In the genomic region with DNA sequence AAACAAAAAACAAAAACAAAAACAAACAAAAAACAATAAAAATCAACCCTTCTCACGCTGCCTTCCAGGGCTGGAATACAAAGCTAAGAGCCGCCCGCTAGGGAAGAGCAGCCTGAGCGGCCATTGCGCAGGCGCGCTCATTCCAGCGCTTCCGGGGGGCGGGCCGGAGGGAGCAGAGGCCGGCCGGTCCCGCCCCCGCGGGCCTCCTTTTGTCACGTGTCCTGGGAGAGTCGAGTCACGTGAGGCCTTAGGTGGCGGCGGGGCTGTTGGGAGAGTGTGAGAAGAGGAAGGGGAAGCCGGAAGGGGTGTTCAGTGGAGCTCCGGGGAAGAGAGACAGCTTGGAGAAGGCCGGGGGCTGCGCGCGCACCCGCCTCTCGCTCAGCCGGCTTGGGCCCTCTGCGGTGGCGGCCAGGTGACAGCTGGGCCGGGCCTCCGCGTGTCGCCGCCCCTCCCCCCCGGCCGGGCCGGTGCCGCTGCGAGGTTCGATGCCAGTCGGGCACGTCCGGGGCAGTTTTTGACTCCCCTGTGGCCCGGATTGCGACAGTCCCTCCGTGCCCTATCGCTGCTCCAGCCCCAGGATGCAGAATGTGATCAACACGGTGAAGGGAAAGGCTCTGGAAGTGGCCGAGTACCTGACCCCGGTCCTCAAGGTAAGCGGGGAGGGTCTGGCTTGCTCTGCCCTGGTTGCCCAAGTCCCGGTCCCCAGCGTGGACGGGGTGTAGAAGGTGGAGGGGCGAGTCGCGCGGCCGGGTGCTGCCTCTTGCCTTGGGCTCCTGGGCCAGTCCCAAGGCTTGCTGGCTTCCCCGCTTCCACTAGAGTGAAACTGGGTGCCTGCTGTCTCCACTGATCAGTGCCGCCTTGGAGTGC, we compare ENCODE assay signal across 8 mouse cellular contexts. TPM values are rescaled to one million over a fixed set of nuclear protein-coding genes. Genes with fewer than 3 reads are reported as not detected.
DNase-seq lines count a peak whose midpoint lies in the region; ATAC-seq and TF ChIP-seq lines count a peak whose summit lies in the region.

Gene Slc35a5 (minus strand): TSS at position 185 of the 867 bp plus-strand sequence.
Gene Atg3 (plus strand): TSS at position 264 of the 867 bp plus-strand sequence.

- peak within 1 kb of the TSS; percentile 80 for H3K4me3 ChIP-seq in gastrocnemius, adult 2 months
- peak within 1 kb of the TSS; percentile 66 for H3K4me3 ChIP-seq in hindbrain, postnatal 0 days (ENCODE audit: low read length)
- peak within 1 kb of the TSS; percentile 92 for H3K4me3 ChIP-seq in left cerebral cortex, adult 2 months

- peak within 1 kb of the TSS; percentile 97 for H3K27ac ChIP-seq in gastrocnemius, adult 2 months
- H3K27ac ChIP-seq in hindbrain, postnatal 0 days: peak within 1 kb of the TSS; percentile 89
- H3K27ac ChIP-seq in left cerebral cortex, adult 2 months: peak within 1 kb of the TSS; percentile 96

- H3K4me2 ChIP-seq in hindbrain, postnatal 0 days (ENCODE audit: low read depth, low read length): peak within 1 kb of the TSS; percentile 68

- ATAC-seq in common myeloid progenitor, adult 5-6 weeks (replicated peaks; ENCODE audit: low read depth, poor library complexity, severe bottlenecking): peak; percentile 93
- peak; percentile 99 for ATAC-seq in hindbrain, postnatal 0 days
- ATAC-seq in megakaryocyte, adult 5-6 weeks (ENCODE audit: poor library complexity, severe bottlenecking): peak; percentile 88

- peak within 1 kb of the TSS; percentile 68 for H3K9ac ChIP-seq in hindbrain, postnatal 0 days (replicated peaks; ENCODE audit: low read length)

- peaks cover 11% of the 10 kb centered on the region; the same call in 1 of the 2 replicates for H3K4me1 ChIP-seq in hindbrain, postnatal 0 days (ENCODE audit: insufficient read depth, low read length)

- WGBS in hindbrain, postnatal 0 days: under 1% methylated on average over 57 of the region's 64 CpGs

- H3K36me3 ChIP-seq in hindbrain, postnatal 0 days (ENCODE audit: insufficient read depth, low read length): no peaks in the 10 kb centered on the region

- peak; percentile 99 for DNase-seq in ZHBTc4 (ENCODE audit: low read depth, low spot score)
- peak; percentile 97 for DNase-seq in gastrocnemius, adult 2 months
- peak; percentile 99 for DNase-seq in hindbrain, postnatal 0 days (ENCODE audit: low spot score)
- DNase-seq in left cerebral cortex, adult 2 months (ENCODE audit: extremely low spot score in 1 of 2, low spot score in 2 of 2): peak; percentile 93 to 95
- peak; percentile 92 to 93 for DNase-seq in right cerebral cortex, adult 2 months (ENCODE audit: low spot score in 2 of 2)
- DNase-seq in urinary bladder, postnatal 14 days (ENCODE audit: low spot score): peak; percentile 96

- no peaks in the 10 kb centered on the region for H3K27me3 ChIP-seq in hindbrain, postnatal 0 days (ENCODE audit: insufficient read depth, low read length)

- TF ChIP-seq CTCF in gastrocnemius, adult 2 months (IDR thresholded peaks at IDR 0.05): no peak
- no peak for TF ChIP-seq CTCF in hindbrain, postnatal 0 days (IDR thresholded peaks at IDR 0.05; ENCODE audit: low read depth)
- TF ChIP-seq CTCF in left cerebral cortex, adult 2 months (IDR thresholded peaks at IDR 0.05): no peak; the same call in 1 of the 2 replicates

- H3K9me3 ChIP-seq in hindbrain, postnatal 0 days (ENCODE audit: low read length): no peaks in the 10 kb centered on the region

- intact Hi-C loops in gastrocnemius, adult 2 months (cut with DNase I): loop anchor here (5.0 to 10.0 kb wide), 2 partner anchors 66 to 414 kb away; partner anchors contain the start of genes Ccdc80 and Gtpbp8
- intact Hi-C loops in left cerebral cortex, adult 2 months (cut with DNase I): no loop called here

RNA-seq across cellular contexts. Expression of gene Slc35a5, which starts in this region (rescaled TPM):
- total RNA-seq in common myeloid progenitor, adult 5-6 weeks (2017): 11.1 and 12.7 TPM in 2 replicates
- total RNA-seq in gastrocnemius, adult 2 months (2021): 1 to 10 TPM; 3.6 to 3.8 TPM
- 30.2 and 43.7 TPM in 2 replicates for total RNA-seq in hindbrain, postnatal 0 days (2014; rRNA removed)
- polyA plus RNA-seq in hindbrain, postnatal 0 days (2015; fragmentation: Nextera tagmentation; extraction: Ambion mirVana): 26.1 and 36.1 TPM in 2 replicates
- total RNA-seq in left cerebral cortex, adult 2 months (2021): 10 to 100 TPM; 43.7 to 51.8 TPM
- 42.4 and 45.9 TPM in 2 replicates for total RNA-seq in megakaryocyte, adult 5-6 weeks (2015)
- 30.9 and 42.2 TPM in 2 replicates for total RNA-seq in megakaryocyte, adult 5-6 weeks (2017)

RNA-seq across cellular contexts. Expression of gene Atg3, which starts in this region (rescaled TPM):
- total RNA-seq in common myeloid progenitor, adult 5-6 weeks (2017): 38.1 and 41.4 TPM in 2 replicates
- 10 to 100 TPM; 21.4 to 22.4 TPM for total RNA-seq in gastrocnemius, adult 2 months (2021)
- 11.2 and 11.7 TPM in 2 replicates for total RNA-seq in hindbrain, postnatal 0 days (2014; rRNA removed)
- 52.1 and 53.0 TPM in 2 replicates for polyA plus RNA-seq in hindbrain, postnatal 0 days (2015; fragmentation: Nextera tagmentation; extraction: Ambion mirVana)
- total RNA-seq in left cerebral cortex, adult 2 months (2021): 10 to 100 TPM; 42.0 to 47.0 TPM
- 117 and 132 TPM in 2 replicates for total RNA-seq in megakaryocyte, adult 5-6 weeks (2015)
- total RNA-seq in megakaryocyte, adult 5-6 weeks (2017): 92.7 and 98.2 TPM in 2 replicates

Comparison
In these comparisons a context has a peak if more than half of its experiments do, and no peak if none do; other contexts are left out.
1. Peak in every context shown above with its lines: DNase-seq, ATAC-seq, H3K4me3 ChIP-seq and H3K27ac ChIP-seq.